Mouse (Mus musculus) heart, postnatal 36 days (tissue): Measurements from ENCODE around the gene Optn. TPM values are rescaled to one million over a fixed set of nuclear protein-coding genes. Genes with fewer than 3 reads are reported as not detected.

Experiments
- DNase-seq, 2 experiments: peaks; one replicate each; pipeline ENCODE4 v3.0.0; 2021 to 2022
- intact Hi-C: fragments of 180-260 bp; cut with DNase I; formaldehyde crosslinking; loops from one replicate; pipeline ENCODE4 v1.15.1; 2025
- total RNA-seq, 2 experiments: library from RNA; stranded (reverse); gene quantifications; 2 replicates each; pipeline ENCODE4 v1.2.3; 2021

The Optn gene
- total RNA-seq, 2 experiments from 2014 or later, result 64.7 to 65.2 TPM

DNA sequence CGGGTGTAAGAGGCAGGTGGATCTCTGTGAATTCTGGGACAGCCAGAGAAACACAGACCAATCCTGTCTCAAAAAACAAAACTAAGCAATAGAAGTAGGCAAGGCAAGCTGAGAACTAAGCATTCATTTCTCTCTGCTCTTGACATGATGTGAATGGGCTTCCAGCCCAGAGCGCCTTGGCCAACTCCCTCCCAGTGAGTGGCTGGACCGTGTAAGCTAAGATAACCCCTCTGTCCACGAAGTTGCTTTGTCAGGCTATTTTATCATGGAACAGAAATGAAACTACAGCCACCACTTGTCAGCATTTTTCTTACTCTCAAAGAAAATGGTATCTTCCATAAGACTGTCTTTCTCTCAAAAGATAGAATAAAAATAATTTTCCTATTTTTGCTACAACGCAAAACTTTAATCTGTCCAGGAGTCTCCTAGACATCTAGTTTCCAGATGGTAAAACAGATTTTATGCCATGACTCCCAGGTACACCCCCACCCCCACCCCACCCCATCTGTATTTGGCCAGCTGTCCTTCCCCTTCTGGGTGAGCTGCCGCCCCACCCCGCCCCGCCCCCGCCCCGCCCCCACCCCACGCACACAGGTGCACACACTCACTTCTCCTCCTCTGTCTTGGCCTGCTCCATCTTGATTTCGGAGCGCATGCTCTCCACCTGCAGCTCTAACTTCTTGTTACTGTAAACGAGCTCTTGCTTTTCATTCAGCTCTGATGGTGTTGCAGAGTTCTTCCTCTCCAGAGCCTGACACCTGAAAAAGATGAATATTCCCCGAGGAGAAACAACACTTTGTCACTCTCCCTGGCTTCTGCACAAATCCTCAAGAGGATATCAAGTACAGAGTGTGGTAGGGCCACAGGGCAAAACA is 30.1 kb downstream of the Optn start:
- DNase-seq, result peak; percentile 18 to 21
- intact Hi-C loops, result no loop called here

- DNase-seq, result no peak
- intact Hi-C loops, result no loop called here
These were observed 31.2 kb downstream of the Optn start for GRCm38 (mm10) chr2:5032665-5033064.

- intact Hi-C loops, result no loop called here
- DNase-seq, result no peak
These were observed 32.6 kb downstream of the Optn start for GRCm38 (mm10) chr2:5031215-5031614.

GRCm38 (mm10) chr2:5029808-5030207 is 34.0 kb downstream of the Optn start:
- intact Hi-C loops, result no loop called here

GRCm38 (mm10) chr2:5028047-5028446 is 35.8 kb downstream of the Optn start:
- DNase-seq, result peak in 1 of 2 experiments; percentile 10
- intact Hi-C loops, result no loop called here

More at GRCm38 (mm10) chr2:5029808-5030207, 34.0 kb downstream of the Optn start:
- no peak for DNase-seq

GRCm38 (mm10) chr2:5027057-5027456 is 36.8 kb downstream of the Optn start:
- no peak for DNase-seq
- intact Hi-C loops, result loop anchor here (2.0 kb wide), 1 partner anchor 110 kb away; no protein-coding TSS in a partner anchor

DNA sequence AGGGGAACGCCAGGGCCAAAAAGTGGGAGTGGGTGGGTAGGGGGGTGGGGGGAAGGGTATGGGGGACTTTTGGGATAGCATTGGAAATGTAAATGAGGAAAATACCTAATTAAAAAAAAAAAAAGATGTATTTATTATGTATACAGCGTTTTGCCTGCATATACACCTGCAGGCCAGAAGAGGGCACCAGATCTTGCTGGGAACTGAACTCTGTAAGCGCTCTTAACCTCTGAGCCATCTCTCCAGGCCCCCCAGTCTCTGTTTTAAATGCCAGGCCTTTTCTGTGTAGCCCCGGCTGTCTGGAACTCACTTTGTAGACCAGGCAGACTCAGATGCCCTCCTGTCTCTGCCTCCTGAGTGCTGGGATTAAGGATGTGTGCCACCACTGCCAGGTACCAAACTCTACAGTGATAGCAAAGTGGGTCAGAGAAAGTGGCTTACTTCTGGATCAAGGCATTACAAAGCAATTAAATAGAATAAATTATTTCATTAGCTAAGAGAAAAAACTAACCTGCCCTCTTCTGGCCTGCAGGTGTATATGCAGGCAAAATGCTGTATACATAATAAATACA is 38.6 kb downstream of the Optn start:
- intact Hi-C loops, result no loop called here
- DNase-seq, result no peak

GRCm38 (mm10) chr2:5023699-5024399 is 40.0 kb downstream of the Optn start:
- intact Hi-C loops, result no loop called here

GRCm38 (mm10) chr2:5023275-5023674 is 40.6 kb downstream of the Optn start:
- no peak for DNase-seq
- intact Hi-C loops, result no loop called here

More at GRCm38 (mm10) chr2:5023699-5024399, 40.0 kb downstream of the Optn start:
- no peak for DNase-seq

GRCm38 (mm10) chr2:5019708-5020107 is 44.1 kb downstream of the Optn start:
- DNase-seq, result no peak
- intact Hi-C loops, result loop anchor here (2.0 kb wide), 1 partner anchor 49 kb away; no protein-coding TSS in a partner anchor

GRCm38 (mm10) chr2:5016922-5017321 is 46.9 kb downstream of the Optn start:
- intact Hi-C loops, result no loop called here
- DNase-seq, result no peak

GRCm38 (mm10) chr2:5015527-5015926 is 48.3 kb downstream of the Optn start:
- no peak for DNase-seq
- intact Hi-C loops, result no loop called here

DNA sequence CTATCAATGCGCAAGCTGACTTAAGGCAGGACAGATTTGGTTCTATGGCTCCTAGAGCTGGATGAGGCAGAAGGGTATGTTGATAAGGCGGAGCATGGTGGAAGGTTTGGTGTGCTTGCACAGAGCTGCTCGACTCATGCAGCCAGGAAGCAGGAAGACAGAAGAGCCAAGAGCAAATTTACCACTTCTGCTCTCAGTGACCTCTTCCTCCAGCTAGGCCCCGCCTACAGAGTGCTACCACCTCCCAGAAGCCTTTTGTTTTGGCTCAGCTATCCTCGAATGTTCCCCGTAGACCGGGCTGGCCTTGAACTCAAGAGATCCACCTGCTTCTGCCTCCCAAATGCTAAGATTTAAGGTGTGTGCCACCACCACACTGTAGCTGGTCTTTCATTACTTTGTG is 49.2 kb downstream of the Optn start:
- intact Hi-C loops, result no loop called here
- no peak for DNase-seq

DNA sequence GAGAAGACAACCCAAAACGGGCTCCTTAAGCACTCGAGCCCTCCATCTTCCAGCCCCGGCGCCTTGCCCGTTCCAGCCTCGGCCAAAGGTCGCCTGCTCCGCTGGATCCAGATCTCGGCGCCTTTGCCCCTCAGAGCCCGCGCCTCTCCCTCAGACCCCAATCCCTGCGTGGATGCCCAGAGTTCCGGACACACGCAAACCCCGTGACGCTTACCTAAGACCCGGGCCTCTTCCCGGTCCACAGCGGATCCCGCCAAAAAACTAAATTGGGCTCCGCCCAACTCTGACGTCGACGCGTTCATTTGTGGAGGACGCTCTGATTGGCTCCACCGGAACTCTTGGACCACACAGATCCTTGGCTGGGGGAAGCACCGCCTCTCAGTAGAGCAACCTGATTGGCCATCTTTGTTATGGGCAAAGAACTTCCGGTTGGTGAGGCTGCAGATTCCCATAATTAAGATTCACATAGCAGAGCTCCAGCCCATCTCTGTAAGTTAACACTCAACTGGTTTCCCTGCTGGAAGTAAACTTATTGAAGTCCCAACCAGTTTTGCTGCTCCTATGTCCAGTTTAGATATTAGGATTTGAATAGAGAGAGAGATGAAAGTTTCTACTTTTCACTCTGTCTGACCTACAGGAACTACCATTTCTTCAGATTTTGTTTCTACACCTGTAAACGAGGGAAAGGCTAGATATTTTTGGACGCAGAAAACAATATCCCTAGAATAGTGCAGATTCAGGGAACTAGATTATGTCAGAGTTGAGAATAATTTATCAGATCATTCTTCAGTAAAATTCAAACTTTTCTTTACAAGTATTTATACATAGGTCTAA is 51.1 kb downstream of the Optn start, which contains the start of gene Mcm10:
Gene Mcm10 (minus strand): TSS at position 301 of the 834 bp plus-strand sequence.
- intact Hi-C loops, result no loop called here
- DNase-seq, result peak; percentile 89 to 94

DNA sequence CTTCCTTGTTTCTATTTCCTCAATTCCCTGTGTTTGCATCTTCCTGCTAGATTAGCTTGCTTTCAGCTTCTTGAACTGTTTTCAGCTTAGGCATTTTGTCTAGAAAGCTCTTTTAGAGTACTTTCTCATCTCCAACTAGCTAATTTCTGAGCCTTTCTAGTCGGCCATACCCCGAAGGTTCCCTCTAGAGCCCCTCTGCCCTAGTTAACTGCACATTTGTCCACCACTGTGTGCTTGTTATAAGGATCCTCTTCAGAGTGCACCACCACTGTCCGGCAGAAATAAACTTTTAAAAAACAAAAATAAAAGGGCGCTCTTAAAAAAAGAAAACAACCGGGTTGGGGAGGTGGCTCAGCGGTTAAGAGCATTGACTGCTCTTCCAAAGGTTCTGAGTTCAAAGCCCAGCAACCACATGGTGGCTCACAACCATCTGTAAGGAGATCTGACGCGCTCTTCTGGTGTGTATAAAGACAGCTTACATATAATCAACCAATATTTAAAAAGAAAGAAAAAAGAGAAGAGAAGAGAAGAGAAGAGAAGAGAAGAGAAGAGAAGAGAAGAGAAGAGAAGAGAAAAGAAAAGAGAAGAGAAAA is 51.9 kb downstream of the Optn start:
- no peak for DNase-seq
- intact Hi-C loops, result no loop called here

- intact Hi-C loops, result no loop called here
- no peak for DNase-seq
These were observed 56.7 kb downstream of the Optn start for GRCm38 (mm10) chr2:5007107-5007506.

GRCm38 (mm10) chr2:5001266-5001665 is 62.6 kb downstream of the Optn start:
- intact Hi-C loops, result no loop called here
- no peak for DNase-seq

DNA sequence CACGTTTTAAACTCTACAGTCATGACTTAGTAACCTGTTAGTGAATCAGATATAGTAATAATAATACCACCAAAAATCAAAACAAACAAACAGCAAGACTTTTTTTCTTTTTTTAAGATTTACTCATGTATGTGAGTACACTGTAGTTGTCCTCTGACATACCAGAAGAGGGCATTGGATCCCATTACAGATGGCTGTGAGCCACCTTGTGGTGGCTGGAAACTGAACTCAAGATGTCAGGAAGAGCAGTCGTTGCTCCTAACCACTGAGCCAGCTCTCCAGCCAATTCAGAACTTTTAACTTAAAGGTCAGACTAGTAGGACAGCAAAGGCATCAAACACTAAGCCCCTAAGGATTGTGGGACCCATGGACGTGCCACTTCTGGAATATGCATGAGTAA is 64.9 kb downstream of the Optn start:
- intact Hi-C loops, result no loop called here
- no peak for DNase-seq

DNA sequence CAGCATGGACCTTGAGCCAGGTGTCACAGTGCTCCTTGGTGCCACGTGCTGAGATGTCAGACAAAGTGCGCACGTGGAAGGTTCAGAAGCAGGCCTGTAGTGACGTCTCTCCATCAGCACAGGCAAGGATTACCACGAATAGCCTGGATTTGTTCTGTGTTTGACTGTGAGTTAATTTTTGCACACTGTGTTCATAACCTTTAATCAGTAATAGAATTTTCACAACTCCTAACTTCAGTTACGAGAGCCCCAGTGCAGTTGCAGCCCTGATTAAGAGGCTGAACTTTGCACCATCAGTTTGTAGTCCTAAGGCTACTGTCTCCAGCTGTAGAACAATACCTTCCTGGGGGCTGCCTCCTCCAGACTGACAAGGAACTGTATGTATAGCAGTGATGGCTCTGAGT is 67.4 kb downstream of the Optn start:
- DNase-seq, result no peak
- intact Hi-C loops, result no loop called here

- DNase-seq, result no peak
- intact Hi-C loops, result no loop called here
These were observed 68.2 kb downstream of the Optn start for GRCm38 (mm10) chr2:4995646-4996045.
